Mouse (Mus musculus): ENCODE measurements around the gene Kalrn. TPM values are rescaled to one million over a fixed set of nuclear protein-coding genes. Genes with fewer than 3 reads are reported as not detected.

Kalrn gene
- polyA plus RNA-seq, 1 experiment = 3.3 TPM

- TF ChIP-seq GATA1 (IDR thresholded peaks at IDR 0.05; ENCODE audit: low read length) = no peak
Measured at GRCm38 (mm10) chr16:34440019-34440615, 133.2 kb downstream of the Kalrn start.

DNA sequence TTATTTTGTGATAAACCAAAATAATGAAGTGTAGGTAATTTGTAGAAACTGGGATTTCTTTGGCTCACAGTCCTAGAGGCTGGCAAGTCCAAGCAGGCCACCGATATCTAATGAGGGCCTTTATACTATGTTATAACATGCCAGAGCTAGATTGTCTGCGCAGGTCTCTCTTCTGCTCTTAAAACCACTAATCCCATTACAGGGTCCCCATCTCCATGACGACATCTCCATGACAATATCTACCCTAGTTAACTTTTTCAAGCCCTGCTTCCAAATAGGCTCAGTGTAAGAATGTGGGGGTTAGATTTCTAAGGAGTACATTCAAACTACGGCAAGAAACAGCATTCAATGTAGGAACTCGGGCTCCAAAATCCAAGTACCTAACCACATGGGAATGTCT, 143.2 kb downstream of the Kalrn start:
- no peak for TF ChIP-seq GATA1 (IDR thresholded peaks at IDR 0.05; ENCODE audit: low read length)

DNA sequence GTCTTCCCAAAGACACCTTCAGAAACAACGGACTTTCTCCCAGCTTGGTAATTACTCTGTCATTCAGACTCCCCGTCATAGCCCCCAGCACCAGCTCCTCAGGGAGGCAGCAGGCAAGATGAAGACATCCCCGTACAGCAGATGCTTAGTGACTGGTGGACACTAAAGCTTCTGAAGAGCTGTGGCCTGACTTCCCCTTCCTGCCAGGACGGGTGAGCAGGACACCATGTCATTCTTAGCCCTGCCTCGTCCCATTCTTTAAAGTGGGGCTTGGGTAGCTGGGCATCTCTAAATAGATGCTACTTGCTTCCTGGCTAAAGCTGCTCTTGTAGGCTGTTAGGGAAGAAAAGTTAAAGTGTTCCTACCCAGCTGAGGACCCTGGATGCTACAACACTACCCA, 145.7 kb downstream of the Kalrn start:
- TF ChIP-seq GATA1 (IDR thresholded peaks at IDR 0.05; ENCODE audit: low read length) = no peak

GRCm38 (mm10) chr16:34421473-34421872, 151.9 kb downstream of the Kalrn start:
- TF ChIP-seq GATA1 (IDR thresholded peaks at IDR 0.05; ENCODE audit: low read length) = no peak

DNA sequence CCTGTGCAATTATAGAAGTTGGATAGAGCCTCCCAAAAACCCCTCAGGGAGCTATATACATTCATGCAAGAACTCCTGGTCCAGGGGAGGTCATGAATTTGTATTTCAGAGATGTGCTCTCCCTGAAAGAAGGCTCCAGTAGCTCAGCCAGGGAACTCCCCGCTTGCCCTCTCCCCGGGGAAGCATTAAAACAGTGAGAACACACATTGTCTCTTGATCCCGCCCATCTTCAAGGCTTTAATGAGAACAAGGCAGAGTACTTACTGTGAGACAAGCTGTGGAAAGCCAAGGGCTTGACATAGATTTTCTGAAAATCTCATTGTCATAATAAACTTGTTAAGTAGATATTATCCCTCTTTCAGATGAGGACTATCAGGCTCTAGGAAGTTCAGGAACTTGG, 155.4 kb downstream of the Kalrn start:
- no peak for TF ChIP-seq GATA1 (IDR thresholded peaks at IDR 0.05; ENCODE audit: low read length)

DNA sequence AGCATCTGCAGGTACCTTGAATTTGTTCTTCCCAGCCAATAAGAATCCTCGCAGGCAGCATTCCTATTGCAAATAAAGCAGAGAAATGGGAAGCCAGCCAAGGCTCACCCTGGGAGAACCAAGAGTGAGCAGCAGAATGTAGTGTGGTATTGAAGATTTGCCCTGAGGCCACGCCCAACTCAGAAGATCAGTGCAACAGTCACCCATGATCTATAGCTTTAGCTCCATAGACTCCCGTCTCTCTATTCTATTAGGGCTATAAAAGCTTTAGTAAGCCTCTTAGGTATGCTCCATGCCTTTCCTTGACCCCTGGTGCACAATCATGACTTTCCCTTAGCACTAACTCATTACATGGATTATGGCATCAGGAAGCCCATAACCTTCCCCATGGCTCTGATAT, 155.9 kb downstream of the Kalrn start:
- no peak for TF ChIP-seq GATA1 (IDR thresholded peaks at IDR 0.05; ENCODE audit: low read length)

- TF ChIP-seq GATA1 (IDR thresholded peaks at IDR 0.05; ENCODE audit: low read length) = no peak
Measured at GRCm38 (mm10) chr16:34414581-34414980, 158.8 kb downstream of the Kalrn start.

- TF ChIP-seq GATA1 (IDR thresholded peaks at IDR 0.05; ENCODE audit: low read length) = no peak
Measured at GRCm38 (mm10) chr16:34413868-34414333, 159.4 kb downstream of the Kalrn start.

- no peak for TF ChIP-seq GATA1 (IDR thresholded peaks at IDR 0.05; ENCODE audit: low read length)
Measured at GRCm38 (mm10) chr16:34407036-34407435, 166.3 kb downstream of the Kalrn start.

- TF ChIP-seq GATA1 (IDR thresholded peaks at IDR 0.05; ENCODE audit: low read length) = no peak
Measured at GRCm38 (mm10) chr16:34405094-34405493, 168.2 kb downstream of the Kalrn start.

GRCm38 (mm10) chr16:34401216-34401615, 172.1 kb downstream of the Kalrn start:
- TF ChIP-seq GATA1 (IDR thresholded peaks at IDR 0.05; ENCODE audit: low read length) = no peak

- no peak for TF ChIP-seq GATA1 (IDR thresholded peaks at IDR 0.05; ENCODE audit: low read length)
Measured at GRCm38 (mm10) chr16:34400102-34400728, 173.1 kb downstream of the Kalrn start.

- TF ChIP-seq GATA1 (IDR thresholded peaks at IDR 0.05; ENCODE audit: low read length) = no peak
Measured at GRCm38 (mm10) chr16:34395221-34395811, 178.0 kb downstream of the Kalrn start.

- TF ChIP-seq GATA1 (IDR thresholded peaks at IDR 0.05; ENCODE audit: low read length) = no peak
Measured at GRCm38 (mm10) chr16:34389520-34390271, 183.6 kb downstream of the Kalrn start.

- no peak for TF ChIP-seq GATA1 (IDR thresholded peaks at IDR 0.05; ENCODE audit: low read length)
Measured at GRCm38 (mm10) chr16:34388871-34389270, 184.5 kb downstream of the Kalrn start.

DNA sequence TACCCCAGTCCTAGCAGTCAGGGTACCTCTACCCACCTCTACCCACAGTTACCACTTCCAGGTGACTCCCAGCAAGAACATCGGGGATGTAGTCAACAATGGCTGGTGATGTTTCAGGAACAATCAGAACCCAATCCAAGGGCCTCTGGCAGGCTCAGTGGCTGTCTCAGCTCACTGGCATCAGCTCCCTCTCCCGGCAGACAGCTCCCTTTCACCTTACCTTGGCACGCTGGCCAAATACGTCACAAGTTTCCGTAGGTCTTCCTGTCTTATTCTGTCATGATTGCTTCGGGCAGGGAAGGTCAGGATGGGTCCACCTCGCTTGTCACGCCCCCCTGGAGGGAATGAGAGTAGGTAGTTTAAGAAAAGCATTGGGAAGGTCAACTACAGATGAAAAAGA, 188.3 kb downstream of the Kalrn start:
- no peak for TF ChIP-seq GATA1 (IDR thresholded peaks at IDR 0.05; ENCODE audit: low read length)
